Mouse (Mus musculus): ENCODE measurements around the gene Sbno1.

Sbno1 gene

DNA sequence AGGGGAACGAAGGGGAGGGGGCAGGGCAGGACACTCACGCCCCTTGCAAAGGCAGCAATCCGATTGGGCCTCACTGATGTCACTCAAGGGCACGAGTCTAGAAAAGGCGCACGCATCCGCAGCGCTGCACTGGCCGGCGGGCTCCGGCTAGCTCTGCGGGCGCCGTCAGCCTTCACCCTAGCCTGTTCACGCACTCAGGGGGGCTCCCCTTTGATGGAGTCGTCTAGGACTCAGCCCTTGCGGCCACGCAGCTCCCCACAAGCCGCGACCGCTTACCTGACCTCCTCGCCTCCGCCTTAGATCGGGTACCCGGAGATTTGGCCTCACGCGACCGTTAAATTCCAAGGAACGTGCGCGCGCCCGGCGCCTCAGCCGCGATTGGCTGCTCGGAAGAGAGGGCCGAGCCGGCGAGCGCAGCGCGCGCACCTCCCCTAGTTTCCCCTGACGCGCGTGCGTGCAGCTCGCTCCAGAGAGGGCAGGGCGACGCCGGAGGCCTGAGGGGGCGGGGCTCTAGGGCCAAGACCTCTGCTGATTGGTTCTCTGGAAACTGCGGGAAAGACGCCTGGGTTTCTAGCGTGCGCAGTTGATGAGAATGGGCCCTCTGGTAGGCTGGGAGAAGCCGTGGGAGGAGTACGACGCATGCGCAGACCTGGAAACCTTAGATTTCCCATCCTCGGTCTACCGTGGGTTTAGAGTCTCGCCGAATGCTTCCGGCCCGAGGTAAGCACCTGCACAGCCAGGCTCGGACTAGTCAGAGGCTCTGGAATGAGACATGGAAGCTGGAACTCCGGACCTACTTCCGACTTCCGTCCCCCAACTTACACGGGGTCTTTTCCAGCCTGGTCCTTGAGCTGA lies 98.1 kb downstream of the Sbno1 start, which contains the start of the genes Mphosph9 and 2810006K23Rik:
TSS of gene Mphosph9 (minus strand) at position 463 of the 855 bp plus-strand sequence.
TSS of gene 2810006K23Rik (plus strand) at position 580 of the 855 bp plus-strand sequence.
- peak; percentile 100 for DNase-seq

GRCm38 (mm10) chr5:124326829-124327228 lies 99.0 kb downstream of the Sbno1 start:
- DNase-seq = no peak
